Mouse (Mus musculus) induced T-regulatory cell, adult 2 months (primary cell): ENCODE results near the gene Igtp.
"Not testable (repeated sequence)": the region's sequence is repeated elsewhere in the genome, so short reads cannot be mapped to it uniquely, and the experiment has no call there.

Experiments used
- DNase-seq: peaks from one replicate; pipeline ENCODE4 v3.0.0-alpha.2; 2012; ENCODE audit warnings: low read depth

Igtp gene

DNA sequence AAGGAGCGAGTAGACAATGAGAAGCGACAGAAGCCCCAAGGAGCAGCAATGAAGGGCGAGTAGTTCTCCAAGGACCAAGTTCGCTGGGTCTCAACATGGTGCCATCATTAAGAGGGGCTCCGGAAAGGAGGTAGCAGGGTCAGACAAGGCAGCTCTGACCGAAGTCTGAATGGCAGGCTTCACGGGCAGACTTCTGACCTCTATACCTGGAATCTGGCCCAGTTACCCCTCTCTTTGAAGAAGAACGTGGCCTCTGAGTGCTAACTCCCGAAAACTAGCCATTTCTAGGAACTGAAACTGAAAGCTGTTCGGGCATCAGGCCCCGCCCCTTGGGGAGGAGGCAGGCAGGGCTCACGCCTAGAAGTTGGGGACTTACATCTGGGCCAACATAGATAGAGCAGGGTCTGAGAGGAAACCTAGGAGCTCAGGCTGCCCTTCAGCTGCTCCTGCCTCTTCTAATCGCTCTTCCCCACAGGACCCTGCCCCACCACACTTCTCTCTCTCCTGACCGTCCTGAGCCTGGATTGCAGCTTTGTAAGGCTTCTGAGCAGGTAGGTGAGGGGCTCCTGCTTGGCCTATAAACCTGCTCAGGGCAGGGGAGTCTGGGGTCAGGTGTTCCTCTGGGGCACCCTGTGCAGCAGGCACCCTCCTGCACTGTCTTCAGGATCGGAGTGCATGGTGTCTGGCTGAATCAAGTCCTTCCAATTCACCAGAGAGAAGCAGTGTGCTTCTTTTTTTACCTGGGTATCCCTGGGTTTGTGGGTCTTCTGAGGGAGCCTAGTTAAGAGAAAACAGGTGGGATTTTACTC is at the start of gene Igtp, which contains the start of gene Irgm2:
Gene Igtp (plus strand): TSS at position 328 of the 809 bp plus-strand sequence.
Gene Irgm2 (plus strand): TSS at position 390 of the 809 bp plus-strand sequence.
- peak; percentile 95 for DNase-seq

DNA sequence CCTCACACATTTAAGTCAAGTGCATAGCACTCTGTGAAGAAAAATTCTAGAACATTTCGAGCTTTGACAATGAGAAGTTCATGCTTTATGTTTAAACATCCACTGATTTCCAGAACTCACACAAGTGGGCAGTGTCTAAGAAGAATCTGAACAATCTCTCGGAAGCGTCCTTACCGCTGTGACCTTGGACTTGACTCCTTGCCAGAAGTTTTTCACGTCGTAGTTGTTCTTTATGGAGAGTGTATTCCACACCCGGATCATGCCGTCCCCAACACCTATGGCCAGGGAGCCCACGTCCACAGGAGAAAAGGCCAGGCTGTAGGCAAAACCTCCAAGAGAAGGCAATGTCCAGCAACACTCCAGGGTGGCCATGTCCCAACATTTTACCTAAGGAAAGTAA is 43.9 kb upstream of the Igtp start:
- DNase-seq, result no peak

DNA sequence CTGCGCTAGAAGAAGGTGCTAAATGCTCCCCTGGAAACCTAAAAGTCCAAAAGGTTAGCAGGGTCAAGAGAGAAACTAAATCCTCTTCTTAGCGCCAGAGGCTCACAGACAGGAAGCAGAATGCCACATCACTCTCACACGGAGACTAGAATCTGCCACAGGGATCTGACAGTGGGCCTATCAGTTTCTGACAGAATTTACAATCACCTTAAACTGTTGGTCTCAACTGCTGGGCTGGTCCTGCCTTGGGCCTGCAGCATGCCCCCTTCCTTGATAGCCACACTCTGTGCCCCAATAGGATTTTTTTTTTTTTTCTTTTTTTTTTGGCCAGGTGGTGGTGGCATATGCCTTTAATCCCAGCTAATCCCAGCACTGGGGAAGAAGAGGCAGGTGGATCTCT is 42.5 kb upstream of the Igtp start:
- DNase-seq, result no peak

DNA sequence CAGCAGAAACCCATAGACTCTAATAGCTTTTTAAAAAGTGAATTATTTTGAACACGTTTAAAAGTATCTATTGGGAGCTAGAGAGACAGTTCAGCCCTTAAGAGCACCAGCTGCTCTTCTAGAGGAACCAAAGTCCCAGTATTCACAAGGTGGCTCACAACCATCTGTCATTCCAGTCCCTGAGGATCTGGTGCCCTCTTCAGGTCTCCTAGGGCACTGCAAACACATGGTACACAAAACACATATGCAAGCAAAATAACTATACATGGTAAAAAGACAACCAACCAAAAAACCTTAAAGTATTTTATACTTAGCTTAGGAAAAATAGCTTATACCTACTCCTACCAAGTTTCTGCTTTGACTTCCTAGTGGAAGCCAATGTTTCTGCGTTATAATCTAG is 34.3 kb upstream of the Igtp start:
- DNase-seq, result peak; percentile 56

DNA sequence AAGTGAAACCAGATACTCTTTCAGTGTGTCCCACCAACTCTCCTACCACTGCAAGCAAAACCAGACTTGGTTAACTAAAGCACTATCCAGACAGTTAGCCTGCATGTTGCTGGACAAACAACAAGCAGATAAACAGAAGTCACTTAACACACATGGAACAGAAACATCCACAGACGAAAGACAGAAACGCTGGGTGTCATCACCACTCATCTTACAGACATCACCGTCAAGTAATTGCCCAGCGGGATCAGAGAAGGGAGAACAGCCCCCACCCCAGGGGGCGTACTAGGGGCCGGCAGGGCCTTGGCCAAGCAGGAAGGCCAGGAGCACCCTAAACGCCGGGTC is 31.6 kb upstream of the Igtp start:
- no peak for DNase-seq

DNA sequence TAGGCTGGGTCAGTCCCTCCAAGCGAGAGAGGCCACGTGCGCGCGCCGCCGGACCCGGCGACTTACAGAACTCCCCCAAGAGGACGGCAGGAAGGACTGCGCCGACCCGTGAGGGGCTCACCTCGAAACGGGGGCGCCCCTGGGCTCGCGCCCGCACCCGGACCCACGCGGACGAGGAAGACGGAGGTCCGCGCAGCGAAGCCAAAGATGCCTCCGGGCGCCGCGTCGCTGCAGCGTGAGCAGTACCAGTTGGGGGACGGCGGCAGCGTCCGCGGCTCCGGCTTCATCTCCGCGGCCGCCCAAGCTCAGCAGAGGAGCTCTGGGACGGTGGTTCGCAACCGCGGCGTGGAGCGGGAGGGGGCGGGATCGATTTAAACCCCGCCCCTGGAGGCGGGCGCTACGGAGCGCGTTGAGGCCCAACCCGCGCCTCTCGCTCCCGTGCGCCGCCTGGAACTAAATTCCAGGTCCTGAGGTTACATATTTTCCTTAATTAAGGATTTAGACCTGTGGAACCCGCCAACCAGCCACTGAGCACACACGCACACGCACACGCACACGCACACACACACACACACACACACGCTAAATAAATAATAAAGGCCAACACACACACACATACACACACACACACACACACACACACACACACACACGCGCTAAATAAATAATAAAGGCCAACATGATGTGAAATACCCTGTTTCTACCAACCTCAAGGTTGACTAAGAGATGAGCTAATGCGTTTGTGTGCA is 31.0 kb upstream of the Igtp start, which contains the start of gene Gemin5:
Gene Gemin5 (minus strand): TSS at position 373 of the 749 bp plus-strand sequence.
- peak; percentile 90 for DNase-seq

DNA sequence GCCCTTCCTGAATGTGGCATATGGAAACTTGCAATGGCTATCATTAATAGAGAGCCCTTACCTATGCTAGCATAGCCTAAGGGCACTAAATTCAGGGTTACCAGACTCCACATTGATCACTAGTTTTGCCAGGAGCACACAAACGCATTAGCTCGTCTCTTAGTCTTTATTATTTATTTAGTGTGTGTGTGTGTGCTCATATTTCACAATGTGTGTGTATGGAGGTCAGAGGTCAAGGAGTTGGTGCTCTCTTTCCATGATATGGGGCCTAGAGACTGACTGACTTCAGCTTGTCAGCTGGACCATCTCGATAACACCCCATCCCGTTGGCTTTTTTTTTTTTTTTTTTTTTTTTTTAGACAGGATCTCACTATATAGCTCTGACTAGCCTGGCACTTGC is 29.7 kb upstream of the Igtp start:
- DNase-seq, result no peak

DNA sequence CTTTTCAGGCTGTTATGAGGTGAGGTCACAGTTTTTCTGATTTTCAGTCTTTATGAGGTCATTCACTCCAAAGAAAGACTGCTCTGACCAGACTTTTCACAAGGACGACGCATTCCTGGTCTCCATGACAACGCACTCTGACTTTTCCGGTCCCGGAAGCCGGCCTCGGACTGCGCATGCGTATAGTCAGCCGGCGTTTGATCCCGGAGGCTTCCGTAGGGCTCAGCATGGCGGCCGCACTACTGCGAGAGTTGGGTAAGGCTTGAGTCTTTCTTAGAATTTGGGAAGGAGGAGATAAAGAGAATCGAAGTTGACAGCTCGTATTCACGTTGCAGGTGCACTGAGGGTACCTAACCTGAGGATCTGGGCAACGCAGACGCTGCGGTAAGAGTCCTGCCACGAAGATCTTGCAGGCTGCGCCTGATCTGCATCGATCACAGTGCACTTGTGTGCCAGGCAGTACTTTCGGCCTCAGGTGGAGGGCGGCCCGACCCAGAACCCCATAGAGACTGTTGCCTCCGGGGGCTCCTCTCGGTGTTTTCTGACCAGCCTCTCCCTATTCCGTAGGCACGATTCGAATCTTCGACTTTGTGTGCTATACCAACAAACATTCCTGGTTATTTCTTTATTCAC is 27.8 kb upstream of the Igtp start, which contains the start of gene Mrpl22:
Gene Mrpl22 (plus strand): TSS at position 203 of the 633 bp plus-strand sequence.
- peak; percentile 97 for DNase-seq

DNA sequence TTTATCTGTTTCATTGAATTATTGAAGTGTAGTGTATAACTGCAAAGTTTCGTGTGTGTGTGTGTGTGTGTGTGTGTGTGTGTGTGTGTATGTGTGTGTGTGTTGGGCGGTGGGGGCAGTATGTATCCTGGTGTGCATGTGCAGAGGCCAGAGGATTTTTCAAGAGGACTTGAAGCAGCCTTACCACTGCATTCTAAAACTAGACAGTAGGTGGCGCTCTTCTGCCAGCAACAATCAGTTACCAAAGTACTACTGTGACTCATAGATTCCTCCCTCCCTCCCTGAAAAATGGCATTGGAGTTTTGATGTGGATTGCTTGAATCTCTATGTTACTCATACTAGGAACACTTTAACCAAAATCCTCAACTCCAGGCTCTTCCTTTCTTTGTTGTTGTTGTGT is 19.8 kb upstream of the Igtp start:
- peak; percentile 97 for DNase-seq

DNA sequence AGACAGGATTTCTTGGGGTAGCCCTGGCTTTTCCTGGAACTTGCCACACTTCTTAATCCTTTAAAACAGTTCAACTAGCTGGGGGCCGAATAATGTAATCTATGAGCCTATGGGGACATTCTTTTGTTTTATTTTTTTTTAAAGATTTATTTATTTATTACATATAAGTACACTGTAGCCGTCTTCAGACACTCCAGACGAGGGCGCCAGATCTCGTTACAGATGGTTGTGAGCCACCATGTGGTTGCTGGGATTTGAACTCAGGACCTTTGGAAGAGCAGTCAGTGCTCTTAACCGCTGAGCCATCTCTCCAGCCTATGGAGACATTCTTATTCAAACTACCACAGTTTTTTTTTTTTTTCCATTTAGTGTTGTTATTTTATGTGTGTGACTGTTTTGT is 19.4 kb upstream of the Igtp start:
- not testable (repeated sequence) for DNase-seq

DNA sequence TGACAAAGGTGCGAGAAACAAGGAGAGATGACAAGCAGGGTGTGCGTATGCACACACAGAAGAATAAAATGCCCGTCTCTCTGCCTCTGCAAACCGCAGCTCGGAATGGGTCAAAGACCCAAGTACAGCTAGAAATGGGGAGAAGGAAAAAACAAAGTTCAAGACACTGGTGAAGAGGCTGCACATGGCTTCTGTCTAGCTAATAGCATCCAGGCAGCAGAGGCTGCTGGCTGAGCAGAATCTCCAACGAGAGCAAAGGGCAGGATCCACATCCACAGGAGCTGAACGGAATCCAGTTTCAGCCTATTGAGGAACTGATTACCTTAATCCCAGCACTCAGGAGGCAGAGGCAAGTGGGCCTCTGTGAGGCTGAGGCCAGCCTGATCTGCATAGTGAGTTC is 18.6 kb upstream of the Igtp start:
- no peak for DNase-seq

DNA sequence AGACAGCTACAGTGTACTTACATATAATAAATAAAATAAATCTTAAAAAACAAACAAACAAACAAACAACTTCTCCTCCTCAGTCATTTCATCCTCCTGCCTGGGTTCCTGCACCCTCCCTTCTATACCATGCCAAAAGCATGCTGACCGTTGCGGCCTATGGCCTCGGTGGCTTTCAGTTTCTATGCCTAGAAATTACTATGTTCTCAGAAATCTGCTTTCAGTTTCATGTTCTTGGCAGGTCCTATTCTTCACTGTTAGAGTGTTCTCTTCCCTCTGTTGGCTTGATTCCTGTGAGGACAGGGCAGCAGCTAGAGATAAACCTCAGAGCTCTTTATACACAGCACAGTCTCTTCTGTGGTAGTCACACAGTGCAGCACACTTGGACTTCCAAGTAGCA is 15.8 kb upstream of the Igtp start:
- peak; percentile 90 for DNase-seq

DNA sequence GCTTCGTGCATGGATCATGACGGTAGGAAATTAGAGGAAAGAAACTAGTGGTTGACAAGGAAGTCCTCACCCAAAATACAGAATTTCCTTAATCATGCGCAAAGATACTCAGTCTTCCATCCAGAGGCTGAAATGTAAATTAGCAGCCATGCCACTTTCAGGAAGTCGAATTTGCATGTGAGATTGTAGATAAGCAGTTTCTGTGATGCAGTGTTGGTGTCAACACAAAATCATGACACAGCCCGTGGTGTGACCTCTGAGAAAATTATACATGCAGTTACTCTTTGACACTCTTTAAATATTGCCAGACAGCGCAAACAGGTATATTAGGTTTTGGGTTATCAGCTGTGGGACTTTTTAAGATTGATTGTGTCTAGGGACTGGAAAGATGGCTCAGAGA is 9.7 kb upstream of the Igtp start:
- DNase-seq, result peak; percentile 85

DNA sequence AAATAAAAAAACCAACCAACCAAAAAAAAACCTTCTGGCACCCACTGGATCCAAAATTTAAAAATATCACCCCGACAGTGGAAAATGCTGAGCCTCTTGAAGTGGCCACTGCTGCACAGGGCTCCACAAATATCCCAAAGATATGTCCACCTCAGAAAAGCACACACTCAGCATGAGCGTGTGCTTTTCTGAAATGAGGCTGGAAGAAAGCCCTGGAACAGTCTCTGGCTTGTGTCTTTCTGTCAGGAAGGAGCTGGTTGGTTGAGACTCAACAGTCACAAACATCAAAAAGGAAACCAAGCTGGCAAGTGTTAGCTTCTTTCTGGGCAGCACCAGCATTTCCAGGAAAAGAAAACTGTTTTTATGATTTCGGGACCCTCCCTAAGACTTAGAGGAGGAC is 6.0 kb upstream of the Igtp start:
- DNase-seq, result peak; percentile 69

DNA sequence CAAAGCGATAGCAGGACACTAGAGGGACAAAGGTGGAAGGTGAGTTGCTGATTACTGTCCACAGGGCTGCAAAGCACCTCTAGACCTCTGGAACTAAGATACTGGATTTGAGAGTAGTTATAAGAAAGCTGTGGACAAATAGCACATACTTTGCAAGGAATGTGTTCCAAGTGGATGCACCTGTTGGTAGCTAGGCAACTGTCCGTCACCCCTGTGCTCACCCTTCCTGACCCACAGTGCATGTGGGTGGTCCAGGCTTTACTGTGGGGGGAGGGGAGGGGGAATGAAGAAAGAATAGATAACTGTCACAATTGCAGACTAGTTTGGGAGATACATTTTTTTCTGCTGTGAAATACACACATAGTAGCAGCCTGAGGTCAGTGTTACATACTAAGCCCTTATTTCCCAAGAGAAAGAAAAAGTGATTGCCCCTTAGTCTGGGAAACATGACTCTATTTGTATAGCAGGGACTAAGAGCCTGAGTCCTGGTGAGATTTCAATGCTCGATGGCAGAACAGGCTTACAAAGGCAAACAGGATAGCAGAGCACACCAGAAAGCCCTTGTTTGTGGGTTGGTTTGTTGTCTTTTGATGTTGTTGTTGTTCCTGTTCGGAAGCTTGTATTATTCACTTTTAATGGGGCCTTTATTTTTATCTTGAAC is 5.4 kb upstream of the Igtp start:
- DNase-seq, result no peak

DNA sequence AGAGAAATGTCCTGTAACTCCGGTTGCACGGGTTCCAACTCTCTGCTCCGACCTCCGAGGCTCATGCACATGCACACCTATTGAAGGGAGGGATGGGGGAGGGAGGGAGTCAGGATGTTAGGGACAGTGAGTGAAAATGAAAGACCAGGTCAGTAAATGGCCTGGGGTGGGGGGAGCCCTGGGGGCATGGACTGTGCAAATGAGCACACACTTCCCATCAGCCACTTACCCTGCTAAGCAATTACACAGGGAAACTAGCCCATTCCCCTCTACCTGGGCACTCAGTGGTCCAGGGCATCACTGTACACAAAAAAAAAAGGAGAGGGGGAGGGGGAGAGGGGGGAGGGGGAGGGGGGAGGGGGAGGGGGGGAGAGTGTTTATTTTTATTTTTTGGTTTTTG is 693 bp upstream of the Igtp start:
- peak; percentile 40 for DNase-seq

DNA sequence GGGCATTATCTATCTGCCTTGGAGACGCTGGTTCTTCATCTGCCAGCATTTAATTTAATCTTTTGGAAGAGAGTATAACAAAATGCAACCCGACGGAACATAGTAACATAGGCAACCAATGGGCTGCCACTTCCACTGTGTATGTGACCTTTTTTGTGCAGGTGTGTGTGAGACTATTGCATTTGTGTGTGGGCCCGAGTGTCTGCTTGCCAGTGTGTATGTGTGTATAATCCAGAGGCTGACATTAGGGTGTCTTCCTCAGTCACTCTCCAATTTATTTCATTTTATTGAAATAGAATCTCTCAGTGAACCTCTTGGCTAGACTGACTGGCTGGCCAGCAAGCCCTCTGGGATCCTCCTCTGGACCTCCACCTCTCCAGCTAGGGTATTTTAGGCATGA is 870 bp downstream of the Igtp start:
- peak; percentile 55 for DNase-seq

DNA sequence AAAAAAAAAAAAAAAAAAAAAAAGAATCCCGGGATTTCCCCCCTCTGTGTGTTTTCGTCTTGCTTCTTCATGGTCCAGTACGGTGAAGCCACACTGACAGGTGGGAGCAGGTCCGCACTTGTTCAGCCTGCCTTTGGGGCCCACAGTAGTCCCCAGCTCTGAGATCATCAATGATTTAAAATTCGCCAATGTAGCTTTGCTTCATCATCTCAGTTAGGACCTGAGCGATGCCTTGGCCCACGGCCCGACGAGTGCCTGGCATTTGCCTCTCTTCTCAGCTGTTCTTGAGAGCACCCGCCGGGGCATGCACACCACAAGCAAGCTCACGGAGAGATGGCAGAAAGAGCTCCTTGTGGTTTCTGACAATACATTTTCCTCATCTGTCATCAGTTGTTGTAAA is 1.7 kb downstream of the Igtp start:
- DNase-seq, result peak; percentile 69

DNA sequence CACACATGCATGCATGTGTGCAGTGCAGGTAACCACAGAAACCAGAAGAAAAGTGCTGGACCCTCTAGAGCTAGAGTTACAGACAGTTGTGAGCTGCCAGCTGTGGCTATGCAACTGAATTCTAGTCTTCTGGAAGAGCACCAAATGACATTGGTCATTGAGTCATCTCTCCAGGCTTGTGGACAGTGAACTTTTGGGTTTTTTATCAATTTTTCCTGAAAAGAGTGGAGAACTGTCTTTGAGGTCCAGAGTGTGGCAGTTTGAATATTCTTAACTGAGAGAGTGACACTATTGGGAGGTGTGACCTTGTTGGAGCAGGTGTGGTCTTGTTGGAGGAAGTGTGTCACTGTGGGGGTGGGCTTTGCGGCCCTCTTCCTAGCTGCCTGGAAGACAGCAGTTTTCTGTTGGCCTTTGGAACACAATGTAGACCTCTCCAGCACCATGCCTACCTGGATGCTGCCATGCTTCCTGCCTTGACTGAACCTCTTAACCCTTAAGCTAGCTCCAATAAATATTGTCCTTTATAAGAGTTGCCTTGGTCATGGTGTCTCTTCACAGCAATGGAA is 11.0 kb downstream of the Igtp start:
- peak; percentile 63 for DNase-seq

DNA sequence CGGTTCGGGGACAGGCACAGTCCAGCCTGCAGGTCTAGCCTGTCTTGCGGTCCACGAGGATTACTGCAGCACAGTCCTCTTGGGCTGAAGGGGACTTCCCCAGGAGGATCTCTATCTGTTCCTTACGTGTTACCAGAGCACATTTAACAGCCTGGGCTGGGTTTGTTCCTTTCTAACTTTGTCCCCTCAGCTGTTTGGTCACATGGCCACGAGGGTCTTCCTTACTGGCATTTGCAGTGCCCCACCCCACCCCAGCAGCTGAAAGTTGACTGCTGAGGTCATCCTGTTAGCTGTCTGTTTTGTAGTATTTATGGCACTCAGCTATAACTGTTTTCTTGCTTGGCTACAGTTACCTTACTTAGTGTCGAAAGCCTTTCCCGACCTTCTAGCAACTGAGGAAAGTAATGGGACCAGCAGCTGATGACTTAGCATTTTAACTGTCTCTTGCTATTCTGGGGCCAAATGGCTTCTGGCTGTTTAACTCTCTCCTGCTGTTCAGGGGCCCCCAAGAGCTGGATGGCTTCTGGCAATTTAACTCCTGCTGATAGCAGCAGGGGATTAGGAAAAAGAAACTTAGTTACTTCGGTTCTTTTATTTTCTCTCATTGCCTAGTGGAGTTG is 11.8 kb downstream of the Igtp start:
- peak; percentile 84 for DNase-seq

DNA sequence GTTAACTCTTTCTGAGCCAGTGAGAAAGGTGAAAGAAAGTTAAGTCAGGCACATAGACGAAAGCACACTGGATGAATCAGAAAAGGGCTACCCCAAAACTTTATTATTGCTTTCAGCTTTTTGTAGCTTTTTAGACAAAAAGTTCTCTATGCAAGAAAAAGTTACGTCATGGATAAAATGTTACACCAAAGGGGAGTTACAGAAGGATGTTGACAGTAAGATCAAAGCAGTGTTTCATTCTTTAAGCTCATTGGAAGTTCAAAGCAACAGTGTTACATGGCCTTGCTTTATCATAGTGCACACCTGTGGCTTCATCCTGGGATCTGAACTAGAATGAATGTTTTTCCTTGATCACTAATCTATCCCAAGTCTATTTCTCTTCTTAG is 12.3 kb downstream of the Igtp start:
- peak; percentile 80 for DNase-seq
